Mouse (Mus musculus): ENCODE results near the gene Gin1. TPM values are rescaled to one million over a fixed set of nuclear protein-coding genes. Genes with fewer than 3 reads are reported as not detected.

Gene Gin1
- polyA plus RNA-seq (2015; fragmentation: Nextera tagmentation; extraction: Ambion mirVana): 13.9 and 15.4 TPM in 2 replicates

DNA sequence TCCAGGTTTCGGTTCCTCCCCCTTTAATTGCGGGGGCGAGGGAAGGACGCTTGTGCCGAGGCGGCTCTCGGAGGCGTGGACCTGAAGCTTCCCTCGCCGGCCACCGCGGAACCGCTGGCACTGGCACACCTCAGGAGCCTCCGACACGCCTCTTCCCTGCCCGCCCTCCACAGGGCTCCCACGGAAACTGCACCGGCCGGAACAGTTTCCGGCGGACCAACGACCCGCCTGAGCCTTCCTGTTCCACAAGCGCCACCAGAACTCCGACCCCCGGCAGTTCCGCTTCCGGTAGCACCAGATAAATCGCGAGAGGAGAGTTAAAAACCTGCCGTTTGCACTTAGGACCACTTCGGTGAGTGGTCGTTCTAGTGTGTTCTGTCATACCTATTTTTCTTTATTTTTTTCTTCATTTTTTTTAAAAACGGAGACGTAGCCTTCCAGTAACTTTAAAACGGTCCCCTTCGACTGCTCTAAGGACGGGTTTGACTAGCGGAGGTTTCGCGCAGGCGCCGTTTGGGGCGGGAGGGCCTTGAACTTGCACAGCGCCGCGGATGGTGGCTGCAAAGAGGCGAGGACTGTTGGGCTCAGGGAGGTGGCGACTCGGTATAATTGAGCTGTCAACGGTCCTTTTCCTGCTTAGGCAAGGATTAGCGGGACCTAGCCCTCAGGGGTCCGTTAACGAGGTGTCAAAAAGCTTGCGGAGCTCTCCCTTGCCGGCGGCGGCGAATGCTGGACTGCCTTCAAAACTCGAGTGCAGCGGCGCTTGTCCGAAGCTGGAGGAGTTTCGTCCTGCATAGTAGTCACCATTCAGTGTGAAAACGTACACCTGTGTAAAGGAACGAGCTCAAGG is at the start of gene Gin1, which contains the start of gene Ppip5k2:
Gene Gin1 (plus strand): TSS at position 269 of the 850 bp plus-strand sequence.
Gene Ppip5k2 (minus strand): TSS at position 508 of the 850 bp plus-strand sequence.
- no peaks in the 10 kb centered on the region for H3K9me3 ChIP-seq (ENCODE audit: control insufficient read depth, low read length)
- H3K4me2 ChIP-seq (ENCODE audit: low read depth, low read length): peak within 1 kb of the TSS; percentile 62
- H3K4me1 ChIP-seq (ENCODE audit: control insufficient read depth, insufficient read depth, low read length): peaks cover 7% of the 10 kb centered on the region
- H3K9ac ChIP-seq (ENCODE audit: low read depth, low read length): peak within 1 kb of the TSS; percentile 90
- whole genome bisulfite sequencing: under 1% methylated on average over 63 of the region's 66 CpGs
- ATAC-seq: peak; percentile 98
- peak within 1 kb of the TSS; percentile 95 for H3K27ac ChIP-seq (ENCODE audit: low read length)
- peak within 1 kb of the TSS; percentile 97 for H3K4me3 ChIP-seq (ENCODE audit: low read length)
- no peaks in the 10 kb centered on the region for H3K27me3 ChIP-seq (replicated peaks; ENCODE audit: control insufficient read depth, insufficient read depth, low read length)
- H3K36me3 ChIP-seq (ENCODE audit: control insufficient read depth, insufficient read depth, low read length): no peaks in the 10 kb centered on the region

DNA sequence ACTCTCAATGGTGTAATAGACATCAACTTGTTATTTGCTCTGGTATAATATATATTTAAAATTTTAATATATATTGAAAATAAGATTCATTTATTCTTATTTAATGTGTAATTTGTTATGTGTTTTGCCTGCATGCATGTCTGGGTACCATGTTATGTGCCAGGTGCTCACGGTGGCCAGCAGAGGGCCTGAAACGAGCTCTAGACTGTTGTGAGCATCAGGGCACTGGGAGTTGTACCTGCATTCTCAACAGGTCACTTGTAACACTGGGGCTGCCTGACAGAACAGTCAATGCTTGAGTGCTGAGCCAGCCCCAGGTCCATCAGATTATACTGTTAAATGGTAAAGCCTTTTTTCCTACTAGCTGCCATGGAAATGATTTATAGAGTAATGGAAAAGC is 43.2 kb upstream of the Gin1 start:
- H3K27ac ChIP-seq (ENCODE audit: low read length): no peak overlapping the region
- no peaks in the 10 kb centered on the region for H3K4me1 ChIP-seq (ENCODE audit: control insufficient read depth, insufficient read depth, low read length)
- no peaks in the 10 kb centered on the region for H3K27me3 ChIP-seq (replicated peaks; ENCODE audit: control insufficient read depth, insufficient read depth, low read length)
- H3K4me2 ChIP-seq (ENCODE audit: low read depth, low read length): no peak overlapping the region
- no peak; the same call in 1 of the 2 replicates for ATAC-seq
- no peak overlapping the region for H3K9ac ChIP-seq (ENCODE audit: low read depth, low read length)
- WGBS: 68% methylated on average over 2 of the region's 2 CpGs
- no peaks in the 10 kb centered on the region for H3K36me3 ChIP-seq (ENCODE audit: control insufficient read depth, insufficient read depth, low read length)
- no peaks in the 10 kb centered on the region for H3K9me3 ChIP-seq (ENCODE audit: control insufficient read depth, low read length)
- H3K4me3 ChIP-seq (ENCODE audit: low read length): no peak overlapping the region

DNA sequence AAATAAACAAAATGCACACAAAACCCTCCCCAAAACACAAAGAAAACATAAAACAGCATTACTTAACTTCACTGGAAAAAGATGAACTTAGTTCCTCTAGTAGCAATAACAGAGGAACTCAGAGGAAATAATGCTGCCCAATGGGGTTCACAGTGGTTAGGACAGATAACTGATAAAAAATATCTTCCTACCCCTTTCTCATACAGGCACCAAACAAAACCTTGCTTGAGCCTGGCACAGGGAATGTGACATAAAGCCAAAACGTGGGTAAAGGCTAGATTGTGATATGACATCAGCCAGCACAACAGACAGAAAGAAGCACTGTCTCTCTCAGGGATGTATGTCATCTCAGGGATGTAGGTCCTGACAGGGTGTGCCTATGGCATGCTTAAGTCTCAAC is 40.6 kb upstream of the Gin1 start:
- Histone ChIP-seq H3K9me3 (ENCODE audit: control insufficient read depth, low read length) (no peaks in the 10 kb centered on the region), H3K4me2 (ENCODE audit: low read depth, low read length) (no peak overlapping the region), H3K9ac (ENCODE audit: low read depth, low read length) (no peak overlapping the region), H3K4me3 (ENCODE audit: low read length) (no peak overlapping the region), H3K27me3 (replicated peaks; ENCODE audit: control insufficient read depth, insufficient read depth, low read length) (no peaks in the 10 kb centered on the region), H3K27ac (ENCODE audit: low read length) (no peak overlapping the region), H3K36me3 (ENCODE audit: control insufficient read depth, insufficient read depth, low read length) (no peaks in the 10 kb centered on the region), H3K4me1 (ENCODE audit: control insufficient read depth, insufficient read depth, low read length) (no peaks in the 10 kb centered on the region)
- WGBS: 74% methylated on average over 1 of the region's 1 CpGs
- no peak for ATAC-seq

GRCm38 (mm10) chr1:97743063-97743462 is 26.9 kb upstream of the Gin1 start:
- H3K27me3 ChIP-seq (replicated peaks; ENCODE audit: control insufficient read depth, insufficient read depth, low read length): no peaks in the 10 kb centered on the region
- H3K27ac ChIP-seq (ENCODE audit: low read length): no peak overlapping the region
- no peak for ATAC-seq
- WGBS: 94% methylated on average over 1 of the region's 1 CpGs
- no peaks in the 10 kb centered on the region for H3K9me3 ChIP-seq (ENCODE audit: control insufficient read depth, low read length)
- H3K4me1 ChIP-seq (ENCODE audit: control insufficient read depth, insufficient read depth, low read length): no peaks in the 10 kb centered on the region
- H3K9ac ChIP-seq (ENCODE audit: low read depth, low read length): no peak overlapping the region
- peaks cover 6% of the 10 kb centered on the region; the same call in 1 of the 2 replicates for H3K36me3 ChIP-seq (ENCODE audit: control insufficient read depth, insufficient read depth, low read length)
- H3K4me3 ChIP-seq (ENCODE audit: low read length): no peak overlapping the region
- H3K4me2 ChIP-seq (ENCODE audit: low read depth, low read length): no peak overlapping the region

DNA sequence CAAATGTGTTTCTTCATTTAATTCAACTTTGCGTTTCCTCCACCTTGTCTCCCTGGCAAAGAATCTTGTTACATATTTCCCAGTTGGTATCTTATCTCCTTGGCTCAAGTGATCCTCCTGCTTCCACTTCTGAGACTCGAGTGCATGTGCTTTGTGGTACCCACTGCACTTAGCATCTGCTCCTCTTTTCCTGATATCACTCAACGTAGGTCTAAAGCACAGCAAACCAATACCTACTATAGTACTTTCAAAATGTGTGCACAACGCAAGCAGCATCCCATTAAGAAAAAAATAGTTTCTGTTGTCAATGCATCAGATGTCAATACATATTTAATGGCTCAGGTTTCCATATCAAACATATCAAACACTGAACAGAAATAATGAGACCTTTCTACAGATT is 24.3 kb upstream of the Gin1 start:
- ATAC-seq: no peak
- H3K36me3 ChIP-seq (ENCODE audit: control insufficient read depth, insufficient read depth, low read length): 0 out of 2 replicates have a peak, but pooled peaks cover under 1% of the 10 kb centered on the region

GRCm38 (mm10) chr1:97746261-97746660 is 23.7 kb upstream of the Gin1 start:
- H3K9ac ChIP-seq (ENCODE audit: low read depth, low read length): no peak overlapping the region
- H3K27ac ChIP-seq (ENCODE audit: low read length): no peak overlapping the region
- H3K4me3 ChIP-seq (ENCODE audit: low read length): no peak overlapping the region
- no peak for ATAC-seq
- H3K4me2 ChIP-seq (ENCODE audit: low read depth, low read length): no peak overlapping the region
- H3K36me3 ChIP-seq (ENCODE audit: control insufficient read depth, insufficient read depth, low read length): no peaks in the 10 kb centered on the region
- H3K4me1 ChIP-seq (ENCODE audit: control insufficient read depth, insufficient read depth, low read length): no peaks in the 10 kb centered on the region
- H3K27me3 ChIP-seq (replicated peaks; ENCODE audit: control insufficient read depth, insufficient read depth, low read length): no peaks in the 10 kb centered on the region
- 95% methylated on average over 7 of the region's 7 CpGs for WGBS
- H3K9me3 ChIP-seq (ENCODE audit: control insufficient read depth, low read length): no peaks in the 10 kb centered on the region

More for the DNA sequence above, 24.3 kb upstream of the Gin1 start:
- H3K4me1 ChIP-seq (ENCODE audit: control insufficient read depth, insufficient read depth, low read length): no peaks in the 10 kb centered on the region
- 84% methylated on average over 4 of the region's 4 CpGs for WGBS
- no peak overlapping the region for H3K9ac ChIP-seq (ENCODE audit: low read depth, low read length)
- H3K4me3 ChIP-seq (ENCODE audit: low read length): no peak overlapping the region
- H3K27me3 ChIP-seq (replicated peaks; ENCODE audit: control insufficient read depth, insufficient read depth, low read length): no peaks in the 10 kb centered on the region
- H3K4me2 ChIP-seq (ENCODE audit: low read depth, low read length): no peak overlapping the region
- no peaks in the 10 kb centered on the region for H3K9me3 ChIP-seq (ENCODE audit: control insufficient read depth, low read length)
- no peak overlapping the region for H3K27ac ChIP-seq (ENCODE audit: low read length)

- no peak for ATAC-seq
- Histone ChIP-seq H3K4me1 (ENCODE audit: control insufficient read depth, insufficient read depth, low read length) (no peaks in the 10 kb centered on the region), H3K4me2 (ENCODE audit: low read depth, low read length) (no peak overlapping the region), H3K27ac (ENCODE audit: low read length) (no peak overlapping the region), H3K4me3 (ENCODE audit: low read length) (no peak overlapping the region), H3K9ac (ENCODE audit: low read depth, low read length) (no peak overlapping the region), H3K27me3 (replicated peaks; ENCODE audit: control insufficient read depth, insufficient read depth, low read length) (no peaks in the 10 kb centered on the region), H3K36me3 (ENCODE audit: control insufficient read depth, insufficient read depth, low read length) (no peaks in the 10 kb centered on the region; the same call in 1 of the 2 replicates), H3K9me3 (ENCODE audit: control insufficient read depth, low read length) (no peaks in the 10 kb centered on the region)
- 90% methylated on average over 3 of the region's 3 CpGs for WGBS
Observed at GRCm38 (mm10) chr1:97748163-97748562, 21.8 kb upstream of the Gin1 start.

DNA sequence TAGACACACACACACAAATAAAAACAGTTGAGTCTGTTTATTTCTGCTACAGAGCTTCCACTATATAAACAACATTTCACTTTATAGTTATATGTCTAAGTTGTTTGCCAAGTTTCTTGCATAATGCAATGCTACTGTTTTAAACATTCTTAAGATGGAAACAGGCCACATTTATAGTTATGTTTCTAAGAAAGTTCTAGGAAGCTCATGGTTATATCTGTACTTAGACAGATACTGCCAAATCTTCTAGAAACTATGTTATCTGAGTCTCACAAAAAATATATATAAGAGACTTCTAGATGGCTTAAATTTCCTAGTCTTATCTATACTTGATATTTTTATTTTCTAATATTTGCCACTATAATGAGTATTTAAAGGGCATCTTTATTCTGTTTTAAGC is 16.8 kb upstream of the Gin1 start:
- H3K4me1 ChIP-seq (ENCODE audit: control insufficient read depth, insufficient read depth, low read length): no peaks in the 10 kb centered on the region
- H3K9me3 ChIP-seq (ENCODE audit: control insufficient read depth, low read length): no peaks in the 10 kb centered on the region
- H3K36me3 ChIP-seq (ENCODE audit: control insufficient read depth, insufficient read depth, low read length): peaks cover 5% of the 10 kb centered on the region; the same call in 1 of the 2 replicates
- H3K4me2 ChIP-seq (ENCODE audit: low read depth, low read length): no peak overlapping the region
- no peak overlapping the region for H3K27ac ChIP-seq (ENCODE audit: low read length)
- H3K9ac ChIP-seq (ENCODE audit: low read depth, low read length): no peak overlapping the region
- ATAC-seq: no peak
- no peaks in the 10 kb centered on the region for H3K27me3 ChIP-seq (replicated peaks; ENCODE audit: control insufficient read depth, insufficient read depth, low read length)
- H3K4me3 ChIP-seq (ENCODE audit: low read length): no peak overlapping the region

DNA sequence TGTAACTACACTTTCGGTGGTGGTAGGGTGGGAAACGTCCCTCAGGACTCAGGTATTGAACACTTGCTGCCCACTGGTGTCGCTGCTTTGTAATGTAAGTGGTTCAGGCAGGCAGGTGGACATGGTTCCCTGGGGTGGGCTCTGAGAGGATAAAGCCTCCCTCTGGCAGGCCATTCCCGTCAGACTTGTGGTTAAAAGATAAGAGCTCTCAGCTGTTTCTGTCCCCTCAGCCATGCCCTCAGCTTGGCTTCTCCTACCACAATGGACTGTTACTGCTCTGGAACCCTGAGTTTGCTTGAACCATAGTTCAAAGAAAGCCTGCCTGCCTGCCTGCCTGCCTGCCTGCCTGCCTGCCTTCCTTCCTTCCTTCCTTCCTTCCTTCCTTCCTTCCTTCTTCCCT is 15.6 kb upstream of the Gin1 start:
- Histone ChIP-seq H3K4me3 (ENCODE audit: low read length) (no peak overlapping the region), H3K36me3 (ENCODE audit: control insufficient read depth, insufficient read depth, low read length) (peaks cover 5% of the 10 kb centered on the region; the same call in 1 of the 2 replicates), H3K27ac (ENCODE audit: low read length) (no peak overlapping the region), H3K9me3 (ENCODE audit: control insufficient read depth, low read length) (no peaks in the 10 kb centered on the region), H3K9ac (ENCODE audit: low read depth, low read length) (no peak overlapping the region), H3K27me3 (replicated peaks; ENCODE audit: control insufficient read depth, insufficient read depth, low read length) (no peaks in the 10 kb centered on the region), H3K4me2 (ENCODE audit: low read depth, low read length) (no peak overlapping the region), H3K4me1 (ENCODE audit: control insufficient read depth, insufficient read depth, low read length) (no peaks in the 10 kb centered on the region)
- WGBS: 83% methylated on average over 4 of the region's 4 CpGs
- no peak for ATAC-seq

All from intestine, embryonic 16.5 days (tissue).